Comparison of ENCODE assay signal across 30 mouse cellular contexts in the genomic region with DNA sequence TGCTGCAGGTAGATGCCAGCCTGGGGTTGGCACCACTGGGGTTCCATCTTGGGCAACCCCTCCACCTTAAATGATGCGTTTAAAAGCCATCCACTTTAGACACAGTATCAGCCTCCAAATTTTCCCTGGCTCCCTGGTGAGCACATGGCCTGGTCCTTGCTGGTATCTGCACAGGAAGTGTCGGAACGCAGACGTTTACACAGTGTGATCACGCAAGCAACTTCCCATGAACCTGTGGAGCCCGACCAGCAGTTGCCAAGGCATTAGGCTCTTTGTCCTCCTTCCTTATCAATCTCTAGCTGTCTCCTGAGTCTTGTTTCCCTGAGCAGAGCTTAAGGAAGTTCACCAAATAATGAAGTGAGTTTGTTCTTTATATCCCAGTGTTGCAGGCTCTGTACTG. TPM values are rescaled to one million over a fixed set of nuclear protein-coding genes. Genes with fewer than 3 reads are reported as not detected.
"Had no signal": no experiment of that assay in that cellular context is flagged by ENCODE, and none has a peak within 500 bp of the region (broad histone marks: within the 10 kb centered on the region; RNA-seq: fewer than 3 reads in every experiment).

No protein-coding gene starts in this region.

- DNase-seq: kidney, adult 2 months; kidney, postnatal 25 days; lung, embryonic 14.5 days; right cerebral cortex, postnatal 25 days; spleen, adult 18-20 months; thymus, adult 2 months; thymus, postnatal 14 days; thymus, postnatal 4 days had no signal

- H3K4me1 ChIP-seq: liver, embryonic 12.5 days; liver, embryonic 15.5 days; midbrain, embryonic 12.5 days; midbrain, embryonic 15.5 days; neural tube, embryonic 12.5 days; neural tube, embryonic 15.5 days; stomach, embryonic 15.5 days had no signal

- H3K4me3 ChIP-seq: liver, embryonic 12.5 days; liver, embryonic 15.5 days; midbrain, embryonic 12.5 days; midbrain, embryonic 15.5 days; neural tube, embryonic 12.5 days; neural tube, embryonic 15.5 days; stomach, embryonic 15.5 days had no signal

RNA-seq across cellular contexts. Expression of a gene that starts 26.7 kb away (rescaled TPM):
- total RNA-seq: layer of hippocampus, adult 8-10 months; layer of hippocampus, postnatal 14 days; left cerebral cortex, adult 18-20 months; left cerebral cortex, postnatal 36 days; megakaryocyte, adult 5-6 weeks had no signal
- polyA plus RNA-seq: hindbrain, postnatal 0 days; intestine, embryonic 14.5 days; intestine, postnatal 0 days; kidney, adult 2 months; kidney, embryonic 14.5 days; kidney, postnatal 0 days; large intestine, adult 2 months; limb, embryonic 11.5 days; limb, embryonic 14.5 days; lung, embryonic 14.5 days; macrophage; midbrain, embryonic 12.5 days; midbrain, embryonic 15.5 days; neural tube, embryonic 12.5 days; neural tube, embryonic 15.5 days; stomach, embryonic 15.5 days; testis, adult 2 months had no signal
